Mouse (Mus musculus): ENCODE data around the gene Qtrt2.

GRCm38 (mm10) chr16:43879769-43880168 lies 46.8 kb downstream of the Qtrt2 start:
- TF ChIP-seq CTCF (conservative IDR thresholded peaks at IDR 0.05; ENCODE audit: insufficient read depth, insufficient read length, low read depth, low read length) (no peak), POLR2A (IDR thresholded peaks at IDR 0.05; ENCODE audit: low read depth, low read length) (no peak)

All from kidney, adult 2 months (tissue).